Mouse (Mus musculus): ENCODE data around the gene Stard3nl. TPM values are rescaled to one million over a fixed set of nuclear protein-coding genes. Genes with fewer than 3 reads are reported as not detected.

The Stard3nl gene
- total and polyA plus RNA-seq, 2 experiments from 2014 or later = 119 to 199 TPM

DNA sequence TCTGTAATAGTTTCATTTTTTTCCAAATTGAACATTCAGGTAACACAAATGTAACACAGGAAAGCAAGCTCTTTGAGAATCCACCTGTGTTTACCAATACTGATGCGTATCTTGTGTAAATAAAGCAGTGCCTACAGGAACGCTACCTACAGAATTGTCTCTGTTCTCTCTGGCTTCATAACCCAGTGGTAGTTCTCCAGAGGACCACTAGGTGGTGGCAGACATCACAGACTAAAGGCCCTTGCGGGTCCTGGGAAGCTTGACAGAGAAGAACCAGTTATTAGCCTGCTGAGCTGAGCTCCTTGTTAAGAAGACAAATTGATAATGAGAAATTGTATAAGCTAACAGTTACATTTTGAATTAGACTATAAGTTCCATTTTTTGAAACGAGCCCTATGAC lies 30.0 kb downstream of the Stard3nl start:
- H3K36me3 ChIP-seq (ENCODE audit: insufficient read depth) = peaks cover 53% of the 10 kb centered on the region
- no peaks in the 10 kb centered on the region for H3K27me3 ChIP-seq (ENCODE audit: insufficient read depth, low read length)
- no peak overlapping the region for H3K27ac ChIP-seq (ENCODE audit: low read depth, low read length)
- ATAC-seq (peak; percentile 82), DNase-seq (peak; percentile 87)
- no peak overlapping the region for H3K4me3 ChIP-seq (ENCODE audit: low read depth, low read length)
- no peaks in the 10 kb centered on the region for H3K4me1 ChIP-seq (ENCODE audit: insufficient read depth)
- 28% methylated on average over 4 of the region's 4 CpGs for WGBS
- no peak overlapping the region for H3K4me2 ChIP-seq (ENCODE audit: low read depth)
- no peak overlapping the region for H3K9ac ChIP-seq
- H3K9me3 ChIP-seq (ENCODE audit: low read length) = no peaks in the 10 kb centered on the region
- peak; percentile 95 for TF ChIP-seq CTCF (IDR thresholded peaks at IDR 0.05; ENCODE audit: low read depth)

DNA sequence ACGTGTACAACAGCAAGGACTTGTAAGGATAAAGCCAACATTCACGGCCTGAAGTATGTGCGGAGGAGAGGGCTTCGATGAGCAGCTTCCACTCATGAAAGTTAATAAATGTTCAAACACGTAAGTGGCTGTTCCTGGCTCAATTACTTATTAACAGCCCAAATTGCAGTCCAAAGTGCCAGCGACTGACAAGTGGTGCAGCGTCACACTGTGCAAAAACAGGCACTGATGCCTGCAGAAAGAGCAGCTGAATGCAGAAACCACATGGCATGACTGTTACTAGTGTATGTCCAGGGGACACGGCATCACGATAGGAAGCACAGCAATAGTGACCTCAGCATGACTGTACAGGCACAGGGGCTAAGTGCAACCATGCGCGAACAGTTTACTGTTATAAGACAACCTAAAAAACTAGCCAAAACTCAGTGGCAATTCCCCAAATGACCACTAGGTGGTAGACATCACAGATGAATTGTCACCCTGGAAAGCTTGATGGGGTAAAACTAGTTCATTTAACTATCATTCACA lies 31.3 kb downstream of the Stard3nl start:
- Histone ChIP-seq H3K9me3 (ENCODE audit: low read length) (no peaks in the 10 kb centered on the region), H3K4me1 (ENCODE audit: insufficient read depth) (no peaks in the 10 kb centered on the region), H3K27ac (ENCODE audit: low read depth, low read length) (no peak overlapping the region), H3K4me2 (ENCODE audit: low read depth) (no peak overlapping the region), H3K4me3 (ENCODE audit: low read depth, low read length) (no peak overlapping the region), H3K9ac (no peak overlapping the region), H3K36me3 (ENCODE audit: insufficient read depth) (peaks cover 44% of the 10 kb centered on the region), H3K27me3 (ENCODE audit: insufficient read depth, low read length) (no peaks in the 10 kb centered on the region)
- peak; percentile 86 for TF ChIP-seq CTCF (IDR thresholded peaks at IDR 0.05; ENCODE audit: low read depth)
- DNase-seq = peak; percentile 79
- WGBS = 79% methylated on average over 11 of the region's 11 CpGs
- ATAC-seq = peak; percentile 45; the same call in 1 of the 2 replicates

DNA sequence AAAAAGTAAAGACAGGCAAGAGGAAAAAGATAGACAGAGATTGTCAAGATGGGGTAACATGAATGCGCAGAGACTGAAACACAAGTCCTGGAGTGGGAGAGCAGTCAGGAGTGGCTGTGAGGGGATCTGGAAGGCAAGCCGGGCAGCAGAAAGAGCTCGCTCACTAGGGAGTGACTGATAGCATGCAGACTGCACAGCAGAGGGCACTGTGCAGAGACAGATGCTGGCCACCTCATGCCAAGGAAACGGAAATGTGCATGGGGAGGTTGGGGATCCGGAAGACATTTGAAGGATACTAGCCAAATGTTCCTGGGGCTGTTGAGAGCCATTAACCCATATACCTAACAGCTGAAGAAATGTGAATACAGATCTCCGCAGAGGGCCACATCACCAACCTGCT lies 33.2 kb downstream of the Stard3nl start:
- H3K4me1 ChIP-seq (ENCODE audit: insufficient read depth) = no peaks in the 10 kb centered on the region
- peaks cover 50% of the 10 kb centered on the region for H3K36me3 ChIP-seq (ENCODE audit: insufficient read depth)
- no peaks in the 10 kb centered on the region for H3K9me3 ChIP-seq (ENCODE audit: low read length)
- no peak overlapping the region for H3K4me2 ChIP-seq (ENCODE audit: low read depth)
- no peak overlapping the region for H3K9ac ChIP-seq
- no peaks in the 10 kb centered on the region for H3K27me3 ChIP-seq (ENCODE audit: insufficient read depth, low read length)
- no peak overlapping the region for H3K27ac ChIP-seq (ENCODE audit: low read depth, low read length)
- TF ChIP-seq CTCF (IDR thresholded peaks at IDR 0.05; ENCODE audit: low read depth) = peak; percentile 74
- ATAC-seq = peak; percentile 52
- peak; percentile 42 for DNase-seq
- 55% methylated on average over 6 of the region's 6 CpGs for WGBS
- no peak overlapping the region for H3K4me3 ChIP-seq (ENCODE audit: low read depth, low read length)

DNA sequence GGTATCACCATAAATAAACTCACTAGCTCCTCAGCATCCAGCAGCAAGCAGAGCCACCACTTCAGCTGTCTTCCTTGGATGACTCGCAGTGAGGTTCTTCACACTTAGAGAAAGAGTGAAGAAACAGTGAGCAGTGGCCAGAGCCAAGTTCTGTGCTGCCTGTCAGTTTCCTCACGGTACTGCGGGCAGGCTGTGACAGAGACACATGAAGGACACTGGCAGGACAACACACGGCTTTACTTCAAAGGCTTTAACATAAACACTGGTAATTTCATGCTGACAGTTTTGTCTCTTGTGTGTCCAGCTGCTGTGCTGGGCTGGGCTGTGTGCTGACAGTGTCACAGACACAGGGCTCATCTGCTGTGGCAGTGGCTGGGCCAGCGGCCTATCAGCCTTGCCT lies 37.6 kb downstream of the Stard3nl start:
- Histone ChIP-seq H3K4me2 (ENCODE audit: low read depth) (no peak overlapping the region), H3K27me3 (ENCODE audit: insufficient read depth, low read length) (no peaks in the 10 kb centered on the region), H3K36me3 (ENCODE audit: insufficient read depth) (peaks cover 46% of the 10 kb centered on the region), H3K4me3 (ENCODE audit: low read depth, low read length) (no peak overlapping the region), H3K9me3 (ENCODE audit: low read length) (no peaks in the 10 kb centered on the region), H3K27ac (ENCODE audit: low read depth, low read length) (no peak overlapping the region), H3K4me1 (ENCODE audit: insufficient read depth) (no peaks in the 10 kb centered on the region), H3K9ac (no peak overlapping the region)
- ATAC-seq = peak; percentile 9; the same call in 1 of the 2 replicates
- 70% methylated on average over 5 of the region's 5 CpGs for WGBS
- TF ChIP-seq CTCF (IDR thresholded peaks at IDR 0.05; ENCODE audit: low read depth) = no peak
- no peak for DNase-seq

DNA sequence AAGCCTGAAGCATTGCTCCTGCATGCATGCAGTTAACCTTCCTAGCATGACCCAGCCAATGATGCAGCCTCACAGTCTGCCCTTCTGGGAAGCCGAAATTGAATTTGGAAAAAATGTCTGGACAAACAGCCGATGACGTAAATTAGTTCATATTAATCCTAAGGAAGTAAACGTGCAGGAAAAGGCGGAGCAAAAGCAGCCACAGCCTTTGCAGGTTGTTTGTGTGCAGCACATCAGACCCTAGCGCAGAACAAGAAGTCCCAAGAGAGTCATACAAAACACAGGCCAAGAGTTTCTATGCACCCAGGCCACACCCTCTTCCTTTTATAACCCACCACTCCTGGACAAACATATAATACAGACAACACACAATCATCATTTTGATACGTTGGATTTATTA lies 38.3 kb downstream of the Stard3nl start:
- H3K4me1 ChIP-seq (ENCODE audit: insufficient read depth) = no peaks in the 10 kb centered on the region
- ATAC-seq (no peak), DNase-seq (no peak)
- peaks cover 40% of the 10 kb centered on the region for H3K36me3 ChIP-seq (ENCODE audit: insufficient read depth)
- TF ChIP-seq CTCF (IDR thresholded peaks at IDR 0.05; ENCODE audit: low read depth) = no peak
- H3K9me3 ChIP-seq (ENCODE audit: low read length) = no peaks in the 10 kb centered on the region
- no peaks in the 10 kb centered on the region for H3K27me3 ChIP-seq (ENCODE audit: insufficient read depth, low read length)
- H3K4me2 ChIP-seq (ENCODE audit: low read depth) = no peak overlapping the region
- no peak overlapping the region for H3K9ac ChIP-seq
- no peak overlapping the region for H3K27ac ChIP-seq (ENCODE audit: low read depth, low read length)
- no peak overlapping the region for H3K4me3 ChIP-seq (ENCODE audit: low read depth, low read length)
- WGBS = 94% methylated on average over 7 of the region's 7 CpGs

DNA sequence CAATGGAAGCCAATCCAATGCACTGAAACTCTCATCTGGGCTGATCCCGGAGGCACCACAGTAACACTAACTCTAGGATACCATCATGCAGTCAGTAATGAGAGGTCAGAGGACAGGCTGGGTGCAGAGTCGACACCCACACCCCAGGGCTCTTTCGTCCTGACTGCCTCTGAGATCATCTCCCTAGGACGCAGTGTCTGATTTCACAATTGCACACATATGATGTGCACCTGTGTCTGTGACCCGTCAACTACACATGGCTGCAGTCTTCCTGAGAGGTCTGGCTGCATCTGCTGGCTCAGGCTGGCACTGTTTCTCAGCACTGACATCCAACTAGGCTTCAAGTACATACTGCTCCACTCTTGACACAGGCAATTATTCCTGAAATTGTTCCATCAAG lies 38.9 kb downstream of the Stard3nl start:
- H3K9ac ChIP-seq = no peak overlapping the region
- H3K36me3 ChIP-seq (ENCODE audit: insufficient read depth) = peaks cover 40% of the 10 kb centered on the region
- H3K9me3 ChIP-seq (ENCODE audit: low read length) = no peaks in the 10 kb centered on the region
- no peak for DNase-seq
- no peak overlapping the region for H3K27ac ChIP-seq (ENCODE audit: low read depth, low read length)
- no peaks in the 10 kb centered on the region for H3K4me1 ChIP-seq (ENCODE audit: insufficient read depth)
- WGBS = 82% methylated on average over 5 of the region's 5 CpGs
- no peak overlapping the region for H3K4me3 ChIP-seq (ENCODE audit: low read depth, low read length)
- no peaks in the 10 kb centered on the region for H3K27me3 ChIP-seq (ENCODE audit: insufficient read depth, low read length)
- H3K4me2 ChIP-seq (ENCODE audit: low read depth) = no peak overlapping the region
- no peak for TF ChIP-seq CTCF (IDR thresholded peaks at IDR 0.05; ENCODE audit: low read depth)
- ATAC-seq = no peak

DNA sequence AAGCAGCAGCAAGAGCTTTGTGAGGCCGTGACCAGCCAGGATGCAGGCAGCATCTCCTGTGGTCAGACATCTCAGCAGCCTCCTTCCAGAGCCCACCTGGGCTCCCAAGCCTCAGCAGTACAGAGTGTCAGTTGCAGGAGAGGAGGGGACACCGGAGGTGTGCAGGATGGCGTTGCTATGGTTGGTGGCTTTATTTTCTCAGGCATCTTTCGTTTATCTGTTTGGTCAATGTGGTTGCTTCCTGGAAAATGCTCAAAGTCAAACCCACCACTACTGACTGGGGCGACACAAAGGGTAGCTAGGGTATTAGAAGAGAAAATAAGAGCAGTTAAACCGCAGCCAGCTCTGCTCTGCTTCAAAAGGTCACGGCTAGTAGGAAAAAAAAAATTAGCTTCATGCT lies 39.5 kb downstream of the Stard3nl start:
- ATAC-seq (no peak), DNase-seq (no peak)
- no peak overlapping the region for H3K9ac ChIP-seq
- H3K4me1 ChIP-seq (ENCODE audit: insufficient read depth) = no peaks in the 10 kb centered on the region
- no peak overlapping the region for H3K4me2 ChIP-seq (ENCODE audit: low read depth)
- peaks cover 40% of the 10 kb centered on the region for H3K36me3 ChIP-seq (ENCODE audit: insufficient read depth)
- no peak for TF ChIP-seq CTCF (IDR thresholded peaks at IDR 0.05; ENCODE audit: low read depth)
- no peak overlapping the region for H3K27ac ChIP-seq (ENCODE audit: low read depth, low read length)
- no peaks in the 10 kb centered on the region for H3K9me3 ChIP-seq (ENCODE audit: low read length)
- 64% methylated on average over 7 of the region's 7 CpGs for WGBS
- H3K27me3 ChIP-seq (ENCODE audit: insufficient read depth, low read length) = no peaks in the 10 kb centered on the region
- no peak overlapping the region for H3K4me3 ChIP-seq (ENCODE audit: low read depth, low read length)
